Mouse (Mus musculus): ENCODE results near the gene Kcnab3.

GRCm38 (mm10) chr11:69333922-69334321 lies 7.9 kb downstream of the Kcnab3 start:
- TF ChIP-seq EP300 (IDR thresholded peaks at IDR 0.05) (no peak), CTCF (IDR thresholded peaks at IDR 0.05) (peak; percentile 53)
